Mouse (Mus musculus): Measurements from ENCODE around the gene Lrig1. TPM values are rescaled to one million over a fixed set of nuclear protein-coding genes. Genes with fewer than 3 reads are reported as not detected.

The Lrig1 gene
- polyA plus RNA-seq, 1 experiment = 11.2 TPM

GRCm38 (mm10) chr6:94694481-94694880 lies 5.5 kb downstream of the Lrig1 start:
- H3K79me3 ChIP-seq (ENCODE audit: low read depth) = peaks cover 25% of the 10 kb centered on the region
- H3K4me3 ChIP-seq (ENCODE audit: insufficient read depth, poor library complexity, severe bottlenecking) = no peak overlapping the region
- peaks cover 82% of the 10 kb centered on the region for H3K79me2 ChIP-seq (ENCODE audit: control insufficient read depth, insufficient read depth)
- H3K36me3 ChIP-seq (ENCODE audit: control insufficient read depth, insufficient read depth) = no peaks in the 10 kb centered on the region
- H3ac ChIP-seq (ENCODE audit: control insufficient read depth, insufficient read length, low read depth) = no peak overlapping the region
- TF ChIP-seq MAX (IDR thresholded peaks at IDR 0.05) (no peak), MYOG (IDR thresholded peaks at IDR 0.05; ENCODE audit: control insufficient read depth, extremely low read depth, insufficient read length) (no peak), FOSL1 (IDR thresholded peaks at IDR 0.05; ENCODE audit: insufficient read depth, low read length, poor library complexity, severe bottlenecking) (no peak), CEBPB (IDR thresholded peaks at IDR 0.05; ENCODE audit: low read depth) (no peak), CTCF (IDR thresholded peaks at IDR 0.05; ENCODE audit: control insufficient read depth, insufficient read depth, insufficient read length) (no peak), MYOD1 (IDR thresholded peaks at IDR 0.05; ENCODE audit: control insufficient read depth, insufficient read length, low read depth) (no peak), USF1 (IDR thresholded peaks at IDR 0.05; ENCODE audit: low read depth) (no peak)
- no peaks in the 10 kb centered on the region for H3K27me3 ChIP-seq (ENCODE audit: control insufficient read depth, insufficient read depth, insufficient read length)

- H3K36me3 ChIP-seq (ENCODE audit: control insufficient read depth, insufficient read depth) = no peaks in the 10 kb centered on the region
- peaks cover 23% of the 10 kb centered on the region for H3K79me3 ChIP-seq (ENCODE audit: low read depth)
- no peak overlapping the region for H3K4me3 ChIP-seq (ENCODE audit: insufficient read depth, poor library complexity, severe bottlenecking)
- H3ac ChIP-seq (ENCODE audit: control insufficient read depth, insufficient read length, low read depth) = no peak overlapping the region
- H3K27me3 ChIP-seq (ENCODE audit: control insufficient read depth, insufficient read depth, insufficient read length) = no peaks in the 10 kb centered on the region
- TF ChIP-seq CEBPB (IDR thresholded peaks at IDR 0.05; ENCODE audit: low read depth) (no peak), MAX (IDR thresholded peaks at IDR 0.05) (no peak), MYOG (IDR thresholded peaks at IDR 0.05; ENCODE audit: control insufficient read depth, extremely low read depth, insufficient read length) (no peak), CTCF (IDR thresholded peaks at IDR 0.05; ENCODE audit: control insufficient read depth, insufficient read depth, insufficient read length) (no peak), USF1 (IDR thresholded peaks at IDR 0.05; ENCODE audit: low read depth) (no peak), FOSL1 (IDR thresholded peaks at IDR 0.05; ENCODE audit: insufficient read depth, low read length, poor library complexity, severe bottlenecking) (no peak)
- peaks cover 70% of the 10 kb centered on the region for H3K79me2 ChIP-seq (ENCODE audit: control insufficient read depth, insufficient read depth)
Measured at GRCm38 (mm10) chr6:94693091-94693490, 6.9 kb downstream of the Lrig1 start.

- Histone ChIP-seq H3K79me2 (ENCODE audit: control insufficient read depth, insufficient read depth) (peaks cover 74% of the 10 kb centered on the region), H3K36me3 (ENCODE audit: control insufficient read depth, insufficient read depth) (no peaks in the 10 kb centered on the region), H3K4me3 (ENCODE audit: insufficient read depth, poor library complexity, severe bottlenecking) (no peak overlapping the region), H3K27me3 (ENCODE audit: control insufficient read depth, insufficient read depth, insufficient read length) (no peaks in the 10 kb centered on the region), H3K79me3 (ENCODE audit: low read depth) (peaks cover 29% of the 10 kb centered on the region), H3ac (ENCODE audit: control insufficient read depth, insufficient read length, low read depth) (no peak overlapping the region)
- TF ChIP-seq CTCF (IDR thresholded peaks at IDR 0.05; ENCODE audit: control insufficient read depth, insufficient read depth, insufficient read length) (no peak), CEBPB (IDR thresholded peaks at IDR 0.05; ENCODE audit: low read depth) (no peak), MYOG (IDR thresholded peaks at IDR 0.05; ENCODE audit: control insufficient read depth, extremely low read depth, insufficient read length) (no peak), MAX (IDR thresholded peaks at IDR 0.05) (no peak), MYOD1 (IDR thresholded peaks at IDR 0.05; ENCODE audit: control insufficient read depth, insufficient read length, low read depth) (no peak), FOSL1 (IDR thresholded peaks at IDR 0.05; ENCODE audit: insufficient read depth, low read length, poor library complexity, severe bottlenecking) (no peak), USF1 (IDR thresholded peaks at IDR 0.05; ENCODE audit: low read depth) (no peak)
Measured at GRCm38 (mm10) chr6:94692003-94692402, 8.0 kb downstream of the Lrig1 start.

GRCm38 (mm10) chr6:94690247-94690646 lies 9.7 kb downstream of the Lrig1 start:
- no peak overlapping the region for H3ac ChIP-seq (ENCODE audit: control insufficient read depth, insufficient read length, low read depth)

GRCm38 (mm10) chr6:94688722-94689121 lies 11.2 kb downstream of the Lrig1 start:
- no peak overlapping the region for H3K4me3 ChIP-seq (ENCODE audit: insufficient read depth, poor library complexity, severe bottlenecking)
- H3K27me3 ChIP-seq (ENCODE audit: control insufficient read depth, insufficient read depth, insufficient read length) = no peaks in the 10 kb centered on the region
- H3K36me3 ChIP-seq (ENCODE audit: control insufficient read depth, insufficient read depth) = no peaks in the 10 kb centered on the region
- TF ChIP-seq CEBPB (IDR thresholded peaks at IDR 0.05; ENCODE audit: low read depth) (no peak), MYOD1 (IDR thresholded peaks at IDR 0.05; ENCODE audit: control insufficient read depth, insufficient read length, low read depth) (peak; percentile 82)
- peaks cover 68% of the 10 kb centered on the region for H3K79me2 ChIP-seq (ENCODE audit: control insufficient read depth, insufficient read depth)
- peaks cover 18% of the 10 kb centered on the region for H3K79me3 ChIP-seq (ENCODE audit: low read depth)
- no peak overlapping the region for H3ac ChIP-seq (ENCODE audit: control insufficient read depth, insufficient read length, low read depth)

More at GRCm38 (mm10) chr6:94690247-94690646, 9.7 kb downstream of the Lrig1 start:
- TF ChIP-seq MAX (IDR thresholded peaks at IDR 0.05) (no peak), USF1 (IDR thresholded peaks at IDR 0.05; ENCODE audit: low read depth) (no peak), MYOD1 (IDR thresholded peaks at IDR 0.05; ENCODE audit: control insufficient read depth, insufficient read length, low read depth) (no peak), CTCF (IDR thresholded peaks at IDR 0.05; ENCODE audit: control insufficient read depth, insufficient read depth, insufficient read length) (no peak), CEBPB (IDR thresholded peaks at IDR 0.05; ENCODE audit: low read depth) (no peak), MYOG (IDR thresholded peaks at IDR 0.05; ENCODE audit: control insufficient read depth, extremely low read depth, insufficient read length) (no peak), FOSL1 (IDR thresholded peaks at IDR 0.05; ENCODE audit: insufficient read depth, low read length, poor library complexity, severe bottlenecking) (no peak)
- Histone ChIP-seq H3K79me3 (ENCODE audit: low read depth) (peaks cover 28% of the 10 kb centered on the region), H3K27me3 (ENCODE audit: control insufficient read depth, insufficient read depth, insufficient read length) (no peaks in the 10 kb centered on the region), H3K79me2 (ENCODE audit: control insufficient read depth, insufficient read depth) (peaks cover 71% of the 10 kb centered on the region), H3K4me3 (ENCODE audit: insufficient read depth, poor library complexity, severe bottlenecking) (no peak overlapping the region), H3K36me3 (ENCODE audit: control insufficient read depth, insufficient read depth) (no peaks in the 10 kb centered on the region)

GRCm38 (mm10) chr6:94686048-94686447 lies 13.9 kb downstream of the Lrig1 start:
- H3K4me3 ChIP-seq (ENCODE audit: insufficient read depth, poor library complexity, severe bottlenecking) = no peak overlapping the region
- TF ChIP-seq USF1 (IDR thresholded peaks at IDR 0.05; ENCODE audit: low read depth) = no peak
- no peak for TF ChIP-seq MYOG (IDR thresholded peaks at IDR 0.05; ENCODE audit: control insufficient read depth, extremely low read depth, insufficient read length)
- TF ChIP-seq FOSL1 (IDR thresholded peaks at IDR 0.05; ENCODE audit: insufficient read depth, low read length, poor library complexity, severe bottlenecking) = no peak
- no peak for TF ChIP-seq MAX (IDR thresholded peaks at IDR 0.05)
- TF ChIP-seq MYOD1 (IDR thresholded peaks at IDR 0.05; ENCODE audit: control insufficient read depth, insufficient read length, low read depth) = no peak
- TF ChIP-seq CEBPB (IDR thresholded peaks at IDR 0.05; ENCODE audit: low read depth) = no peak
- no peak for TF ChIP-seq CTCF (IDR thresholded peaks at IDR 0.05; ENCODE audit: control insufficient read depth, insufficient read depth, insufficient read length)
- H3K79me3 ChIP-seq (ENCODE audit: low read depth) = peaks cover 18% of the 10 kb centered on the region
- H3ac ChIP-seq (ENCODE audit: control insufficient read depth, insufficient read length, low read depth) = no peak overlapping the region
- H3K27me3 ChIP-seq (ENCODE audit: control insufficient read depth, insufficient read depth, insufficient read length) = no peaks in the 10 kb centered on the region
- no peaks in the 10 kb centered on the region for H3K36me3 ChIP-seq (ENCODE audit: control insufficient read depth, insufficient read depth)
- peaks cover 56% of the 10 kb centered on the region for H3K79me2 ChIP-seq (ENCODE audit: control insufficient read depth, insufficient read depth)
